Mouse (Mus musculus): Measurements from ENCODE around the gene Rasl10a.

GRCm38 (mm10) chr11:5055945-5056938 lies 1.7 kb upstream of the Rasl10a start:
- TF ChIP-seq POLR2A (IDR thresholded peaks at IDR 0.05; ENCODE audit: low read depth, low read length) (no peak), CTCF (IDR thresholded peaks at IDR 0.05; ENCODE audit: borderline replicate concordance, insufficient read depth, low read length) (no peak)

Data from embryonic fibroblast, embryonic 13.5 days (primary cell).